Mouse (Mus musculus): ENCODE data around the gene Rad51b.

DNA sequence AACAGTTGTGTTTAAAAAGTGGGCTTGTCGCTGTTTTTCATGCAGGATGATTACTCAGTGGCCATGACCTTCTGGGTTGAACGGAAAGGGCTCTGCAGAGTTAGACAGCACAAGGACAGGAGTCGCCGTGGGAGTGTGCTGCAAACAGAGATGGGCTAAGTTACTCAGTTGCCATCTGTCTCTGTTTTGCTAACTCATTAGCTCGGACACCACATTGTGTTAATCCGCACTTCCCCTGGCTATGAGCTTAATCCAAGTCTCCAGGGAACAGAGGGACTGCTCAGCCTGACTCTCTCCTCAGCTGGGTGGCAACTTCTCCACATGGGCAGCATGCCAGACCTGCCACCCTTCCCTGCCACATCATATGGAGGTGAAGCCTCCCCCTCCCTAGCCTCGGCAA is 445.1 kb downstream of the Rad51b start:
- TF ChIP-seq CTCF (IDR thresholded peaks at IDR 0.05; ENCODE audit: insufficient read depth, low read length), result no peak
- no peak for TF ChIP-seq POLR2A (IDR thresholded peaks at IDR 0.05; ENCODE audit: borderline replicate concordance, extremely low read depth, low read depth, low read length)
